Mouse (Mus musculus) lung, embryonic 16.5 days (tissue): ENCODE measurements at regions not wholly inside any gene's neighbourhood (a gene's known extent, or its start where the extent isn't known, plus 50 kb on each side); places are given as distances from the start of the nearest gene placed in this dataset.

Source experiments
- ATAC-seq: fragments of 200-750 bp; cut with Nextera tagmentation; 2 replicates; pipeline ENCODE4 v1.8.0; 2017; ENCODE audit warnings: low read depth, mild to moderate bottlenecking, moderate library complexity
- H3K27ac ChIP-seq: fragments of 300-500 bp; sonication (generic); 2 replicates; pipeline ENCODE4 v1.5.1; 2014; ENCODE audit warnings: mild to moderate bottlenecking, control low read depth, low read length
- H3K27me3 ChIP-seq: fragments of 300-500 bp; sonication (generic); 2 replicates; pipeline ENCODE4 v1.6.1; 2014; ENCODE audit warnings: low read depth, low read length, mixed read lengths; ENCODE audit not compliant: control insufficient read depth, insufficient read depth
- H3K36me3 ChIP-seq: fragments of 300-500 bp; sonication (generic); 2 replicates; pipeline ENCODE4 v1.6.1; 2014; ENCODE audit warnings: low read length; ENCODE audit not compliant: control insufficient read depth, insufficient read depth
- H3K4me1 ChIP-seq: fragments of 300-500 bp; sonication (generic); replicated peaks from 2 replicates; pipeline ENCODE4 v1.6.1; 2014; ENCODE audit warnings: low read length, mixed read lengths; ENCODE audit not compliant: control insufficient read depth, insufficient read depth
- H3K4me2 ChIP-seq: fragments of 300-500 bp; sonication (generic); 2 replicates; pipeline ENCODE4 v1.6.1; 2014; ENCODE audit warnings: low read depth, low read length, control low read depth
- H3K4me3 ChIP-seq: fragments of 300-500 bp; sonication (generic); 2 replicates; pipeline ENCODE4 v1.5.1; 2014; ENCODE audit warnings: mild to moderate bottlenecking, low read length, control low read depth
- H3K9ac ChIP-seq: fragments of 300-500 bp; sonication (generic); 2 replicates; pipeline ENCODE4 v1.6.1; 2014; ENCODE audit warnings: low read length, control low read depth
- H3K9me3 ChIP-seq: fragments of 300-500 bp; sonication (generic); 2 replicates; pipeline ENCODE4 v1.6.1; 2016; ENCODE audit warnings: low read length; ENCODE audit not compliant: control insufficient read depth
- WGBS: fragments of 180-500 bp; shearing (Covaris S2); extraction: QIAGEN DNeasy Blood & Tissue Kit; methylation state at CpG from one replicate; pipeline ENCODE4 v1.1.7; 2014; 5-methylcytosine and 5-hydroxymethylcytosine counted together

DNA sequence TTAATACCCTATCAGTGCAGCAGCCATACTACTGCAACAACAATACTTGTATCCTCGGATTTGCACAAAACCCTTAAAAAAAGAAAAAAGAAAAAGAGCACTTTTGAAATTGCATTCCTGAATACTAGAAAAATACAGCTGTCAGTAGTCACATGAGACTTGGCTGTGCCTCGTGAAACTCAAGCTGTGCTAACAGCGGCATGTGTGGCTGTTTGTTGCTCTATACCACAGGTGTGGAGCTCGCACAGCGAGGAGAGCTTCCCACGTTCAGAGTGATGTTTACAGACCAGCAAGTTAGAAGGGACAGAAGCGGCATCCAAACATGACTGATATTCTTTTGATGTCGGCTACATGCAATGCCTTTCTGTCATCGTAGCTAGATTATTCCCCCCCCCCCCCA is 169.8 kb downstream of the Gm12689 start:
- Histone ChIP-seq H3K9me3 (no peaks in the 10 kb centered on the region), H3K4me3 (no peak overlapping the region), H3K9ac (no peak overlapping the region), H3K4me2 (no peak overlapping the region), H3K27ac (no peak overlapping the region), H3K4me1 (no peaks in the 10 kb centered on the region), H3K27me3 (no peaks in the 10 kb centered on the region; the same call in 1 of the 2 replicates), H3K36me3 (no peaks in the 10 kb centered on the region)
- WGBS = 54% methylated on average over 9 of the region's 9 CpGs
- no peak for ATAC-seq

DNA sequence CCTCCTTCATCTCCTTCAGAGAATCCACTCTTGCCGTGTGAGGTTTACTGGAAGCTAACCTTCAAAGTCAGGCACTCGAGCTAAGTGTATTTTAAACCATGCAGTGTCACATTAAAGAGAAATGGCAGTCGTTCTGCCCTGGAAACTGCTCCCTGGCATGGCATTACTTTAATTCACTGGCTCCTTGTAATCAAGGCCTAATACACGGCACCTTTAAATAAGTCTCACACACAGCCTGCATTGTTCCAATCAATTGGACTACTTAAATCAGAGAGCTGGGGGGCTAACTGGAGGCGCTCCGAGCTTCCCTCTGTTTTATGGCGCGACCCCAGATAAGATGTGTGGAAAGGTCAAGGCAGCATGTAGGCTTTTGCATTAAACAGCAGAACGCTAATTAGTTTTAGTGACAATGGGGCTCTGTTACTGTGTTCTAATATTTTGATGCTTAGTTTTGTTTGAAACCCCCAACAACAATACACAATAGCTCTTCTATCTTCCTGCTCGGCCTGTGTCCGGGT is 180.1 kb downstream of the Gm12689 start:
- no peaks in the 10 kb centered on the region for H3K4me1 ChIP-seq
- WGBS = 37% methylated on average over 11 of the region's 11 CpGs
- H3K9me3 ChIP-seq = no peaks in the 10 kb centered on the region
- ATAC-seq = no peak
- H3K27me3 ChIP-seq = no peaks in the 10 kb centered on the region
- H3K9ac ChIP-seq = no peak overlapping the region
- H3K27ac ChIP-seq = no peak overlapping the region
- H3K4me2 ChIP-seq = no peak overlapping the region
- H3K4me3 ChIP-seq = no peak overlapping the region
- H3K36me3 ChIP-seq = no peaks in the 10 kb centered on the region

DNA sequence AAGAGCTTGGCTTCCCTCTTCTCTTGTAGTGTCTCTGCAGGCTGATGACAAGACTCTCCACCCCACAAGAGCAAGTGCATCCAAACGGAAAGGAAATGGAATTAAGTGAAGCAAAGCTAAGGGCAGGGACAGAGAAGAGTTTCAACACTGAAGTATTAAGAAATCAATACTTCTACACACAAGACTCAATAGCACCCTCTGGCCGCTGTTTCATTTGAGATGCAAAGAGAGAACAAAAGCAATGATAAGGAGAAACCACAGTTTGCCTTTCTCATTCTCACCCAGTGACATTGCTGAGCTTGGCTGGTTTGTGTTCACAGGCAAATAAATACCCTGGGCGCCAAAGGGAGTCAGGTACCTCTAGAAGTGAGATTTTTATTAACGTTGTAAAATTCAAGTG is 171.8 kb upstream of the Foxd3 start:
- Histone ChIP-seq H3K4me3 (no peak overlapping the region), H3K9ac (no peak overlapping the region), H3K9me3 (no peaks in the 10 kb centered on the region), H3K36me3 (no peaks in the 10 kb centered on the region), H3K27ac (no peak overlapping the region), H3K27me3 (no peaks in the 10 kb centered on the region), H3K4me2 (no peak overlapping the region), H3K4me1 (no peaks in the 10 kb centered on the region)
- WGBS = 51% methylated on average over 4 of the region's 4 CpGs
- no peak for ATAC-seq

DNA sequence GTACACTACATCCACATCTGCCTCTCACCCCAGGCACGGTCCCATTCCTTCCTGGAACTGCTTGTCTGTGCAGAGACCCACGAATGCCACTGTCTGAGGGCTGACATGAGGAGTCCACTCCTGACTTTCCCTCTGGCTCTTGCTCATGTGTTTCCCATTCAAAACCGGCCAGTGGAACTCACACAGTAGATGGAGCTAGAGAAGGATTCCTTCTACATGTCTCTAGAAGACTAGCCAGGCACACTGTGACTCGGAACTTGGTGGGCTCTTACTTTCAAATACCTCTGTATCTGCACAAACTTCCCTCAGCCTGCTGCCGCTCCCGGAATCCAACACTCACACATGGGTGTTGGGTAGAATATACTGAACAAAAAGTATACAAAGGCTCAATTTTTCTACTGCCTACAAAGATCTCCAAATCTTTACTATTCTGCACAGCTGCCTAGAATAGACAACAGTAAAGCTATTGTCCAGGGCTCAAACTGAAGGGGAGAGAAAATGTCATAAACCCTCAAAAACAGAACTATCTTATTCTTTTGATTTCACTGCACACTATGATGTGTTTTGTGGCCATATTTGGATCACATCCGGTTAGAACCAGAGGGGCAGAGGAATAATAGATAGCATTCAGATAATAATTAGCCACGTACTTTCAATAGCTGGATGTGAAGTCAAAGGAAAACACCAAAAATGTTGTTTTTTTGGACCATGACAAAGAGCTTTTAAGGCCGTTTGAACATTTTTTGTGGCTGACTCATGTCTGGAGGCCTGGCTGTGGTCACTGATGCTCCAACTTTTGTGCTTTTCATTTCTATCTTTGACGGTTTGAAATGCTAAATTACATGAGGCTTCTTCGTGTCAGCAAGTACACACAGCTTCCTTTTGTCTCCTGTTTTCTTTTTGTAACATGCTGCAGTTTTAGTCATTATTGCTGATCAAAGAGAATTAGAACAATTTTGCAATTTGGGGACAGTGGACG is 164.3 kb upstream of the Foxd3 start:
- no peak for ATAC-seq
- Histone ChIP-seq H3K4me3 (no peak overlapping the region), H3K36me3 (no peaks in the 10 kb centered on the region), H3K4me2 (no peak overlapping the region), H3K4me1 (no peaks in the 10 kb centered on the region), H3K27me3 (no peaks in the 10 kb centered on the region), H3K27ac (no peak overlapping the region), H3K9ac (no peak overlapping the region), H3K9me3 (no peaks in the 10 kb centered on the region)
- 59% methylated on average over 12 of the region's 12 CpGs for WGBS

DNA sequence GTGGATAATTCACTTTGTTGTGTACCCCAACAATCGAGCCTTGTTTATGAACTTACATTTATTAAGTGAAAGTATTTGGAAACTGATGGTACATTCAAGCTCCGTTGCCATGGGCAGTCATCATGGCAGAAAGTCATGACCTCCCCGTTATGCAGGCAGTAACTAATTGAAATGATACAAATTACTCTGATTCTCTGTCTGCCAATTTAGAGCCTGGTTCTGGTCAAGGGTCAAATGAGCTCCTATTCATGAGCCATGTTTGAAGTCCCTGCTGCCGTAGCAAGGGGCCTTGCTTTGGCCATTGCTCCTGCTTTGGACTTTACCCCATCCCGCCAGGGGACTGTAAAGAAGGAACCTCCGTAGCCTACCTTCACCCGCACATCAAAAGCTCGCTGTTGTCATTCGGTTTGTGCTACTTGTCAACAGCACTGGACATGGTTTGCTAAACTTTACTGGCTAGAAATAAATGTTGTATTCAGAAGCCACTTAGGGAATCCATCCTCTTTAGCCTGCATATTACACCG is 152.8 kb upstream of the Foxd3 start:
- Histone ChIP-seq H3K4me3 (no peak overlapping the region), H3K27ac (no peak overlapping the region), H3K36me3 (no peaks in the 10 kb centered on the region), H3K4me1 (no peaks in the 10 kb centered on the region), H3K9me3 (no peaks in the 10 kb centered on the region), H3K9ac (no peak overlapping the region), H3K27me3 (no peaks in the 10 kb centered on the region), H3K4me2 (no peak overlapping the region)
- ATAC-seq = no peak
- WGBS = 78% methylated on average over 10 of the region's 10 CpGs

DNA sequence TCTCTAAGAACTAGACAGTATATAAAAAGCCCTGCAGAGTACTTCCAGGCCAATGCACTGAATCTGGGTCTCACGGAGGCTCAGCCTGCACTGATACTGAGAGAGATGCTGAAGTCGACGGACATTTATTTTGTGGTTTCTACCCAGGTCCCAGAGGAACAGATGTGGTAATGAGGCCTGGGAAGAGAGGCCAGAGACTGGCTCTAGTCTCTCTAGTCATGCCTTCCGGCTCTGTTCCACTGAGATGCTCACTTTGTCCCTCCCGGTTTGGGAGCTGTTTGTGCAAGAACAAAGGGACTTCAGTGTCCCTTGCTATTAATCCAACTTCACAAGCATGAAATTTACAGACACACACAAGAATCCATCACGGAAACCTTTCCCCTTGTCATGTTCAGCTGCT is 144.1 kb upstream of the Foxd3 start:
- Histone ChIP-seq H3K27ac (no peak overlapping the region), H3K9ac (no peak overlapping the region), H3K9me3 (no peaks in the 10 kb centered on the region), H3K4me2 (no peak overlapping the region), H3K36me3 (no peaks in the 10 kb centered on the region), H3K27me3 (no peaks in the 10 kb centered on the region), H3K4me3 (no peak overlapping the region), H3K4me1 (no peaks in the 10 kb centered on the region)
- ATAC-seq = no peak
- 75% methylated on average over 6 of the region's 6 CpGs for WGBS

DNA sequence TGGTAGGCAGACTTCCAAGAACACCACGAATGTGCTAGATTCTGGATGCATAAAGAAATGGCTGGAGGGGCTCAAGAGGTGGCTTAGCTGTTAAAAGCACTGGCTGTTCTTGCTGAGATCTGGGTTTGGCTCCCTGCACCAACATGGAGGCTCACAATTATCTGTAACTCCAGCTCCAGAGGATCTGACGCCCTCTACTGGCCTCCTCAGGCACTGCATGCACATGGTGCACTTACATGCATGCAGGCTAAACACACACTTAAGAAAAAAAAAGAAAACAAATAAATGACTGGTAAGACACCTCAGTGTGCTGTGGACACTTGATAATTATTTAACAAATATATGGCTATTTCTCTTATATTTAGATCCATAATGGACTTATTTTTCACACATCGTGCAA is 139.2 kb upstream of the Foxd3 start:
- H3K4me1 ChIP-seq = no peaks in the 10 kb centered on the region
- 71% methylated on average over 3 of the region's 3 CpGs for WGBS
- no peak overlapping the region for H3K27ac ChIP-seq
- no peak overlapping the region for H3K4me3 ChIP-seq
- H3K9ac ChIP-seq = no peak overlapping the region
- H3K9me3 ChIP-seq = no peaks in the 10 kb centered on the region
- H3K36me3 ChIP-seq = no peaks in the 10 kb centered on the region
- no peaks in the 10 kb centered on the region for H3K27me3 ChIP-seq
- H3K4me2 ChIP-seq = no peak overlapping the region
- no peak for ATAC-seq

DNA sequence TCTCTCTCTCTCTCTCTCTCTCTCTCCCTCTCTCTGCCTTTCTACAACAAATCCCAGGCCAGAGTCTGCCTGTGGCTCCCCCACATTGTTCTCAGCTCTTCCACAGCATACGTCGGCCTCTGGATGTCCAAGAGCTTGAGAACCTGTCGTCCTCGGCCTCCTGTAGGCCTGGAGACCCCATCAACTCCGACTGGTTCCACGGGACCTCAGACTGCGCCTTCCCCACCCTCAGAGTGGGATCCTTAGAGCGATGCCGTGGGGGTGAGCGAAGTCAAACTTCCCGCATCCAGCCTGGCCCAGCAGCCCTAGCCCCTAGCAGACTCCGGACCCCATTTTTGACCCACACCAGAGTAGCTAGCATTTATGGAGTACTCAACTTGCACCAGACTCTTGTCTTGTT is 128.7 kb upstream of the Foxd3 start:
- H3K36me3 ChIP-seq = no peaks in the 10 kb centered on the region
- H3K9ac ChIP-seq = no peak overlapping the region
- 87% methylated on average over 12 of the region's 12 CpGs for WGBS
- no peak overlapping the region for H3K4me2 ChIP-seq
- no peak for ATAC-seq
- H3K27ac ChIP-seq = no peak overlapping the region
- H3K4me3 ChIP-seq = no peak overlapping the region
- no peaks in the 10 kb centered on the region for H3K9me3 ChIP-seq
- H3K27me3 ChIP-seq = no peaks in the 10 kb centered on the region
- H3K4me1 ChIP-seq = no peaks in the 10 kb centered on the region

DNA sequence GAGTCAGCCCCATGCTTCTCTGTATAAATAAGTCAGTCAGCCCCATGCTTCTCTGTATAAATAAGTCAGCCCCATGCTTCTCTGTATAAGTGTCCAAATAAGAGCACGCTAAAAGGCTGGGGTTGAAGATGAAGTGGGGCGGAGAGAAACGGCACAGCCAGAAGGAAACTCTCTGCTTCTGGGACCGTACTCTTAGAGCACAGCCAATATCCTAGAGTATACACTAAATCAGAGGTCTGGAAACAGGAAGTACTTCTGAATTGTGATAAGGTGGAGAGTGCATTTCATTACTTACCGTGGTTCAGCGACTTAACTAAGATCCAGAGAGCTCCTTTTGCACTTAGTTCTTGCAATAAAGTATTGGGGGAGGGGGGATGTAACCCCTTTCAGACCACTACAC is 112.1 kb upstream of the Foxd3 start:
- Histone ChIP-seq H3K27ac (no peak overlapping the region), H3K36me3 (no peaks in the 10 kb centered on the region), H3K27me3 (no peaks in the 10 kb centered on the region), H3K9me3 (no peaks in the 10 kb centered on the region), H3K4me2 (0 out of 2 replicates have a peak overlapping the region, but pooled peaks have one; percentile 10), H3K4me3 (no peak overlapping the region), H3K9ac (no peak overlapping the region), H3K4me1 (no peaks in the 10 kb centered on the region)
- WGBS = 31% methylated on average over 6 of the region's 6 CpGs
- peak; percentile 36; the same call in 1 of the 2 replicates for ATAC-seq
